ENCODE assay signal across 13 mouse cellular contexts in genomic region chr17:46052146-46052545, GRCm38 (mm10). TPM values are rescaled to one million over a fixed set of nuclear protein-coding genes. Genes with fewer than 3 reads are reported as not detected.
A peak's percentile ranks its signal among the peaks of the same experiment; 100 is the strongest.
DNase-seq lines count a peak whose midpoint lies in the region; ATAC-seq and TF ChIP-seq lines count a peak whose summit lies in the region.
"Had no signal": no experiment of that assay in that cellular context is flagged by ENCODE, and none has a peak within 500 bp of the region (broad histone marks: within the 10 kb centered on the region; RNA-seq: fewer than 3 reads in every experiment).

No protein-coding gene starts in this region.

- no peak for TF ChIP-seq POLR2A in MEL (IDR thresholded peaks at IDR 0.05; ENCODE audit: control insufficient read depth in 1 of 2, insufficient read depth in 1 of 2, low read depth in 1 of 2, low read length in 2 of 2, poor library complexity in 1 of 2)

- H3K27me3 ChIP-seq in kidney, embryonic 14.5 days (ENCODE audit: control insufficient read depth, insufficient read depth, low read length): no peaks in the 10 kb centered on the region
- no peaks in the 10 kb centered on the region for H3K27me3 ChIP-seq in lung, embryonic 15.5 days
- peaks cover 0 to 1% of the 10 kb centered on the region in 2 experiments for H3K27me3 ChIP-seq in MEL (ENCODE audit: control insufficient read depth in 1 of 2, insufficient read depth in 2 of 2, low read length in 2 of 2)
- H3K27me3 ChIP-seq: forebrain, embryonic 13.5 days had no signal

- H3K4me3 ChIP-seq in kidney, embryonic 14.5 days (ENCODE audit: low read length): no peak overlapping the region
- H3K4me3 ChIP-seq in lung, embryonic 15.5 days: no peak overlapping the region
- no peak overlapping the region for H3K4me3 ChIP-seq in MEL (ENCODE audit: control insufficient read depth in 1 of 2, insufficient read depth in 1 of 2, low read depth in 2 of 2, low read length in 2 of 2)
- H3K4me3 ChIP-seq: forebrain, embryonic 13.5 days; heart, embryonic 15.5 days had no signal

- no peak for TF ChIP-seq RAD21 in MEL (IDR thresholded peaks at IDR 0.05; ENCODE audit: low read depth, low read length)

- H3K4me1 ChIP-seq in kidney, embryonic 14.5 days (ENCODE audit: control insufficient read depth, insufficient read depth, low read length): peaks cover 32% of the 10 kb centered on the region
- peaks cover 28% of the 10 kb centered on the region for H3K4me1 ChIP-seq in lung, embryonic 15.5 days
- H3K4me1 ChIP-seq in MEL (ENCODE audit: control insufficient read depth in 1 of 2, insufficient read depth in 2 of 2, low read length in 2 of 2): peaks cover 0 to 5% of the 10 kb centered on the region in 2 experiments; a peak in 3 of 4 replicates
- H3K4me1 ChIP-seq: forebrain, embryonic 13.5 days; heart, embryonic 15.5 days had no signal

- no peak overlapping the region for H3K9ac ChIP-seq in kidney, embryonic 14.5 days (ENCODE audit: low read depth, low read length)
- no peak overlapping the region for H3K9ac ChIP-seq in lung, embryonic 15.5 days
- no peak overlapping the region for H3K9ac ChIP-seq in MEL (ENCODE audit: control insufficient read depth, low read depth, low read length, poor library complexity, severe bottlenecking)
- H3K9ac ChIP-seq: forebrain, embryonic 13.5 days; heart, embryonic 15.5 days; liver, embryonic 14.5 days had no signal

- no peak for TF ChIP-seq EP300 in MEL (IDR thresholded peaks at IDR 0.05; ENCODE audit: low read depth in 1 of 2, low read length in 2 of 2)

- H3K9me3 ChIP-seq in kidney, embryonic 14.5 days (ENCODE audit: control insufficient read depth, low read length): peaks cover 4% of the 10 kb centered on the region
- no peaks in the 10 kb centered on the region for H3K9me3 ChIP-seq in lung, embryonic 15.5 days
- no peaks in the 10 kb centered on the region for H3K9me3 ChIP-seq in MEL (replicated peaks; ENCODE audit: insufficient read depth, low read length)
- H3K9me3 ChIP-seq: heart, embryonic 15.5 days had no signal

- WGBS in kidney, embryonic 14.5 days: 20% methylated on average over 3 of the region's 3 CpGs
- WGBS in lung, embryonic 15.5 days: 28% methylated on average over 3 of the region's 3 CpGs

- H3K27ac ChIP-seq in kidney, embryonic 14.5 days (ENCODE audit: low read depth, low read length): no peak overlapping the region; the same call in 1 of the 2 replicates
- no peak overlapping the region for H3K27ac ChIP-seq in lung, embryonic 15.5 days
- no peak overlapping the region for H3K27ac ChIP-seq in MEL (ENCODE audit: control insufficient read depth, low read depth, low read length)
- H3K27ac ChIP-seq: forebrain, embryonic 13.5 days; heart, embryonic 15.5 days; liver, embryonic 14.5 days had no signal

- ATAC-seq in kidney, embryonic 14.5 days (ENCODE audit: low FRiP score, low TSS enrichment): peak; percentile 50; the same call in 1 of the 2 replicates
- ATAC-seq in lung, embryonic 15.5 days (ENCODE audit: borderline replicate concordance, extremely low read depth, low FRiP score, low TSS enrichment): peak; percentile 50; the same call in 1 of the 2 replicates
- ATAC-seq: forebrain, embryonic 13.5 days had no signal

- no peak for TF ChIP-seq CTCF in MEL (IDR thresholded peaks at IDR 0.05 in 2 of 3, conservative IDR thresholded peaks at IDR 0.05 in 1 of 3; ENCODE audit: control insufficient read depth in 1 of 3, insufficient read depth in 1 of 3, low read depth in 2 of 3, low read length in 3 of 3, poor library complexity in 1 of 3, severe bottlenecking in 1 of 3)

- H3K79me2 ChIP-seq in MEL (ENCODE audit: control insufficient read depth, insufficient read depth, low read length, poor library complexity): no peaks in the 10 kb centered on the region

- H3K4me2 ChIP-seq in kidney, embryonic 14.5 days (replicated peaks; ENCODE audit: low read depth, low read length): no peak overlapping the region
- no peak overlapping the region for H3K4me2 ChIP-seq in lung, embryonic 15.5 days
- H3K4me2 ChIP-seq: forebrain, embryonic 13.5 days; heart, embryonic 15.5 days had no signal

- no peaks in the 10 kb centered on the region for H3K36me3 ChIP-seq in kidney, embryonic 14.5 days (ENCODE audit: control insufficient read depth, insufficient read depth, low read length)
- H3K36me3 ChIP-seq in lung, embryonic 15.5 days: no peaks in the 10 kb centered on the region
- no peaks in the 10 kb centered on the region; a peak in 1 of 4 replicates for H3K36me3 ChIP-seq in MEL (ENCODE audit: control insufficient read depth in 1 of 2, insufficient read depth in 2 of 2, low read length in 2 of 2)
- H3K36me3 ChIP-seq: G1E; heart, embryonic 15.5 days had no signal

- DNase-seq in kidney, adult 8-10 months: no peak
- no peak for DNase-seq in lung, postnatal 14 days
- no peak for DNase-seq in MEL (ENCODE audit: low read depth, low spot score)
- peak; percentile 65 to 77 for DNase-seq in kidney, postnatal 4 days
- DNase-seq in thymus, adult 18-20 months: no peak
- DNase-seq: left cerebral cortex, postnatal 4 days; thymus, postnatal 14 days had no signal

TF ChIP-seq in MEL, 35 proteins besides CTCF, POLR2A, EP300 and RAD21:
- peak; percentile 61 for TF ChIP-seq MAFK (IDR thresholded peaks at IDR 0.05; ENCODE audit: borderline replicate concordance, low read depth, low read length)
- no peak for TF ChIP-seq USF2 (IDR thresholded peaks at IDR 0.05; ENCODE audit: borderline replicate concordance in 1 of 2, insufficient read depth in 1 of 2, low read depth in 1 of 2, low read length in 2 of 2)
- no peak for TF ChIP-seq ETS1 (IDR thresholded peaks at IDR 0.05; ENCODE audit: low read depth, low read length)
- no peak for TF ChIP-seq NRF1 (IDR thresholded peaks at IDR 0.05; ENCODE audit: insufficient read depth, low read depth, low read length, poor library complexity, severe bottlenecking)
- TF ChIP-seq ZC3H11A (IDR thresholded peaks at IDR 0.05; ENCODE audit: low read depth, low read length): no peak
- no peak for TF ChIP-seq SMC3 (IDR thresholded peaks at IDR 0.05; ENCODE audit: low read depth, low read length)
- TF ChIP-seq TCF12 (IDR thresholded peaks at IDR 0.05; ENCODE audit: low read depth, low read length): no peak
TF ChIP-seq in MEL: peak in this region for 1.

RNA-seq across cellular contexts. Expression of gene Vegfa, which starts 20.0 kb away (rescaled TPM):
- polyA plus RNA-seq in kidney, embryonic 14.5 days (2014; fragmentation: Nextera tagmentation; extraction: Ambion mirVana): 8.2 and 10.1 TPM in 2 replicates
- 5.1 and 6.2 TPM in 2 replicates for polyA plus RNA-seq in lung, embryonic 15.5 days (2015; fragmentation: Nextera tagmentation; extraction: Ambion mirVana)
- 16.1 and 39.4 TPM in 2 replicates for total RNA-seq in MEL (2012; rRNA removed)
- 10 to 100 TPM in 1 of 2 experiments, not detected in 1; 38.6 TPM for polyA plus RNA-seq in MEL (2012; ENCODE audit: insufficient read depth in 1 of 2, insufficient read length in 2 of 2, low read depth in 1 of 2, low replicate concordance in 2 of 2, missing spikeins in 1 of 2)

RNA-seq across cellular contexts. Expression of gene Mrps18a, which starts 58.6 kb away (rescaled TPM):
- polyA plus RNA-seq in kidney, embryonic 14.5 days (2014; fragmentation: Nextera tagmentation; extraction: Ambion mirVana): 149 and 164 TPM in 2 replicates
- polyA plus RNA-seq in lung, embryonic 15.5 days (2015; fragmentation: Nextera tagmentation; extraction: Ambion mirVana): 143 TPM in 2 replicates
- 177 and 181 TPM in 2 replicates for total RNA-seq in MEL (2012; rRNA removed)
- 100 to 1,000 TPM in 1 of 2 experiments, not detected in 1; 159 TPM for polyA plus RNA-seq in MEL (2012; ENCODE audit: insufficient read depth in 1 of 2, insufficient read length in 2 of 2, low read depth in 1 of 2, low replicate concordance in 2 of 2, missing spikeins in 1 of 2)

Comparison
In these comparisons a context has a peak if more than half of its experiments do, and no peak if none do; other contexts are left out.
1. DNase-seq: peak in kidney, postnatal 4 days (2 of 2); none in kidney, adult 8-10 months (0 of 2), lung, postnatal 14 days (single experiment), MEL (single experiment) and thymus, adult 18-20 months (0 of 2).